Mouse (Mus musculus): ENCODE results near the gene Cdcp1.

Gene Cdcp1

DNA sequence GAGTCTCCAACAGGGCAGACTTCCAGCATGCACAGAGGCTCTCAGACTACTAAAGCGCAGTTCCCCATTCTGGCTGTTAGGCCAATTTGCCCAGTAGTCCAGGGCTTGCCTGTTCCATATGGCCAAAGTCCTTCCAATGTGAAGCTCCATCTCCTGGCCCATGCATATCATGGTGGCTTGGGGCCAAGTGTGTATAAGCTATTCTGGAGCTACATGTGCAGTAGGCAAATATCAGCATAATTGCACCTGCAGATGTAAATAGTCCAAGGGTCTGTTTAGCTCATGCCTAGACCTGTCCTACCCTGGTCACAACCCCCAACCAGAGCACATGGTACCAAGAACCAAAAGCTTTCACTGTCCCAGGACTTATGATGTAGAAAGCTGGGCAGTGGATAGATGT is 7.9 kb downstream of the Cdcp1 start:
- no peak for DNase-seq

DNA sequence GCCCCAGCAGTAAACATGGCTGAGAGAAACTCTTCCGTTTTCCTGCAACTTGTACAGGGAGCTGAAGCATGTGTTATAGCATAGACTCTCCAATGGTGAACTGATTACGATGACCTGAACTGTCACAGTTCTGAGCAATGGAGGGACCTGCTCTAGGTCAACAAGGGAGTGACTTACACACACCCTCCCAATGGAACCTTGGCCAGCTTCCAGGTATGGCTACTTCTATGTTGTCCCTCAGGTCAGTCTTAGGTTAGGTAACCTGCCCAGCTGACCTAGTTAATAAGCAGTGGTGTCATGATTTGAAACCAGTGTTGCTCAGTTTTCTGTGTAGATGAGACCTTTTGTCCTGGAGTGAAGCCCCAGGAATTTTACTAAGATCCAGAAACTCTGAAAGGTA is 8.9 kb downstream of the Cdcp1 start:
- DNase-seq = peak; percentile 60

- DNase-seq = peak; percentile 31
Measured at GRCm38 (mm10) chr9:123206526-123206925, 9.3 kb downstream of the Cdcp1 start.

GRCm38 (mm10) chr9:123200116-123200515 is 15.7 kb downstream of the Cdcp1 start:
- DNase-seq = no peak

GRCm38 (mm10) chr9:123188271-123188670 is 27.6 kb downstream of the Cdcp1 start:
- DNase-seq = no peak

DNA sequence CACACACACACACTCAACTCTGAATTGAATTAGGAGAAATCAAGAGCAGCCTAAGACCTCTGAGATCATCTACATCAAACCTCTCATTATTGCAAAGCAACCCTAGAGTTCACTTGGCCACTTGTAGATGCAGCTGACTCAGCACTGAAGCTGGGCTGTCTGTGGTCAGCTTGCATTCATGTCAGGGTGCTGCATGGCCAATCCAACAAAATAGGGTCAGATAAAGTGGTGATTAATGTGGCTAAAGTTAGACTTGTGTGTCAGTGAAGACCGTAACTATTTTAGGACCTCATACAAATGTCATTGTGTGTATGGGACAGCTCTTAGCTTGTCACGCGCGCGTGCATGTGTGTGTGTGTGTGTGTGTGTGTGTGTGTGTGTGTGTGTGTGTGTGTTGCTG is 28.2 kb downstream of the Cdcp1 start:
- no peak for DNase-seq

DNA sequence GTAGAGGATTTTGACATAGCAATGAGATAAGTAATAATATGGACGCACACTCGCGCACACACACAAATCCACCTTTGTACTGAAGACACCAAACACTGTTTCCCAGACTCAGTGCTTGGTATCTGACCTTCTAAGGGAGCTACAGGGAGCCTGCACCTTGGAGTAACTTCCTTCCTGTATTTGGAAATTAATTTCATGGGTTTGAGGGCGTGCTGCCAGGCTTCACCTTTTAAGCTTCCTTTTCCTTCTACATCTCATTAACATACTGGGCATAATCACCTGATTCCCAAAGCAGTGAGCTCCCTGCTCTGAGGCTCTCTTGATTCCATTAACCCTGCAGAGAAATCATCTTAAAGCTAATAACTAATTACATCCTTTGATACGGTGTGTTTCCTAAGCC is 29.7 kb downstream of the Cdcp1 start:
- no peak for DNase-seq

GRCm38 (mm10) chr9:123185546-123185945 is 30.3 kb downstream of the Cdcp1 start:
- no peak for DNase-seq

DNA sequence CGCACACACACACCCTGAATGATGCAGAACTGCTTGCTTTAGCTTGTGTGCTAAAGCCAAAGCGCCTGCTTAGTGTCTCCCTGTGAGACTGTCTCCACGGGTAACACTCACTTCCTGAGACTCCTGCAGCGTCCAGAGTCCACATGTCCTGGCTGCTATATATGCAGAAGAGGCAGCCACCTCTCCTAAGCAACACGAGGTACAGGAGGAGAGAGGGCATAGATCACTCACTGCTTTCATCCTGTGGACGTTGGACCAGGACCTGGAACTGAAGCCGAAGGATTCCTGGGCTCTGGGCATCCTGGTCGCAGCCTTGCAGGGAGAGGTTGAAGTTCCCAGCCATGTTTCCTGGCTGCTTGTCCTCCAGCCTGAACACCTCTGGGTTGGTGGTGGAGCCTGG is 32.6 kb downstream of the Cdcp1 start:
- peak; percentile 60 for DNase-seq

DNA sequence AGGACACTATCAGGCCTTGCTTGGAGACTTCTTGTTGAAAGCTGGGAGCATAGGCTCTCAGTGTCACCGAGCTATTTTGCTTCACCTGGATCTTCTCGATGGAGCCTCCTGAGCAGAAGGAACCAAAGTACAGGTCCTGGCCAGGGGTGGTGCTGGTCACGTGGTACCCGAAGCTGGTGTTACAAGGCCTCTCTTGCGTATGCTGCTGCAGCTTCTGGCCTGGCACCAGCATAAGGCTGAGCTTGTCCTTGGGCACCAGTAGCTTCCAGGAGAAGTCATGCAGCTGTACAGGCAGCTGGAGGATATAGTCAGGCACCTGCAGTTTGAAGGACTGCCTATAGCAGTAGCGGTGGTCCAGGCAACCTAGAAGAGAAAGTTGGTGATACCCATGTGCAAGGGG is 35.8 kb downstream of the Cdcp1 start:
- no peak for DNase-seq

DNA sequence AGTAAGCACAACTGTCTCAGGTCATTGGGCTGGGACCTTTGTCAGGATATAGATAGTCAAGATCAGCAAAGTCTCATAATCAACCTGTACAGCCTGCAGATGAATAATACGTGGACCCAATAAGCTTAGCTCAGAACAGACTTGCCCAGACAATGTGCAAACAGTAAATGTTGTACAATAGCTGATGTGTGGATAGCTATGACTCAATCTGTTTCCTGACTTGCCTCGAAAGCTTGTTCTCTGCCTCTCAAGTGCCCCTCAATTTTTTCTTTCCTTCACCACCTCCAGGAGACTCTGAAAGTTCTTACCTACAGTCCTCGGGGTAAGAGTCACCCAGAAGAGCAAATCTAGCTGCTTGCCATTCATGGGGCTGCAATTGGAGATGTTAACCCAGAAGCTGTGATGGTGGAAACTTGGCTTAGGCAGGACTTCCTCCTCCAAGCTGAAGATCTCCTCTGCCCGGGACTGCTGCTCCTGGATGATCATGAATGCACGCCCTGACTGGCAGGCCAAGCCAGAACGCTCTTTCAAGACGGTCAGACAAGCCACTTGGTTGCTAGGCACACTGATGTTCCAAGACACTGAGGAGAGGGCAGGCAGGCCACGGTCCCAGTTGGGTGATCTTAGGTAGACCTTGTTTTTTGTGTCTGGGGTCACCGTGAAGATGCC is 38.3 kb downstream of the Cdcp1 start:
- no peak for DNase-seq

GRCm38 (mm10) chr9:123174356-123174755 is 41.5 kb downstream of the Cdcp1 start:
- DNase-seq = no peak

DNA sequence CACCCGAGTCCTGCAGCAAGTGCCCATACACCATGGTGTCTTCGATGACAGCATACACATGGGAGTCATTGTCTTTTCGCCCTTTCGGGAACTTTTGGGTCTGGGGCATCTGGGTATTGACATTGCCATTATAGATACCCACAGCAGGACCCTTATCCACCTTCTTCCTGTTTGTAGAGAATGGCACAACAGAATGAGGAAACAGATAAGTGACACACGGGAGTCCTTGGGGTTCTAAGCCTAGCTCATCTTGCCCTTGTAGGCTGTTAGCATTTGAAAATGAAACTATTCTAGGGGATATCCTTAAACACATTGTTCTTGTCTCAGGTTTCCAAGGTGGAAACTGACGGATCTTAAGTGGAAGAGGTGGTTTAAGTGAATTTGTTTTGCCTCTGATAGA is 42.1 kb downstream of the Cdcp1 start:
- DNase-seq = no peak

- DNase-seq = no peak
Measured at GRCm38 (mm10) chr9:123165781-123166443, 49.9 kb downstream of the Cdcp1 start.

GRCm38 (mm10) chr9:123162985-123163694 is 52.7 kb downstream of the Cdcp1 start:
- no peak for DNase-seq

- DNase-seq = no peak
Measured at GRCm38 (mm10) chr9:123161792-123162191, 54.0 kb downstream of the Cdcp1 start.

- DNase-seq = peak; percentile 90
Measured at GRCm38 (mm10) chr9:123159330-123159729, 56.5 kb downstream of the Cdcp1 start.

DNA sequence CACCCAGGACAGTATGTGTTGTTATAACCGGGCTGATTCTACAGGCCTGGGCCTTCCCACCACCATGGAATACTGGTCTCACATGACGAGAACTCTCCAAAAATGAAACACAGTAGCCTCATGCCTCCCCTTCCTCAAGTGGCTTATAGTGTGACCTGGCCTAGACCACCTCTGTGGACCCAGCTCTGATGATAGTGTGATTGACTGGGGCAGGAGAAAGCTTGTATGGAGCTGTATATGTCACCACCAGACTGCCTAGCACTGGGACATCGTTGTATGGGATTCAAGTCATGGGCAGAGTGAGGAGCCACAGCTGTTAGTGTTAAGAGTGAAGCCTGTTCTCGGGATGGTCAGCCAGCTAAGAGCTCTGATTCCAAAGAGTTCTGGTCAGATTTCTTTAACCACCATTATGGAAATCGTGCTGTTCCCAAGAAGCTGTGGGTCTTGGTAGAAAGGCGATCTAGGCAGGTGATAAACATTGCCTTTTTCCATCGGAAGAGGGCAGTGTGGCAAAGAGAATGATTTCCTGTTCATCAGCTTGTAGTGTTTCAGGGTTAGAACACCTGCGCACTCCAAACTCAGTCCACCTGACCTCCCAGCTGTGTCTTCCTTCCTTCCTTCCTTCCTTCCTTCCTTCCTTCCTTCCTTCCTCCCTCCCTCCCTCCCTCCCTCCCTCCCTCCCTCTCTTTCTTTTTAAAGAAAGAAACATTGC is 57.6 kb downstream of the Cdcp1 start:
- DNase-seq = peak; percentile 50

DNA sequence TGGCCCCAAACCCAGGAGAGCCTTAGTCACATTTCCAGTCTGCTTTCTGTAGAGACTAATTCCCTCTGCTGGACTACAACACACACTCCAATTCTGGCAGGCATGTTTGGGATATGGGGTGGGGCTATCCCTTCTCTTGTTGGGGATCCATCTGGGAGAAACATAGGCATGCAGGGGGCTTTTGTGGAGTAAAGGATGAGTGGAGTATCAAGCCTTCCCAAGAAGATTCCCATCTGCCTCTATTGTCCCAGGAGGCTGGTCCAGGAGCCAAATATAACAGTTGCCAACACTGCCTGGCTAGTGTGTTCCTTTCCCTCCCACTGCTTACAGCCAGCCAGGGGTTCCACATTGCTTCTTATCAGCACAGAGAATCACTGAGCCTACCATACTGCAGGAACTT is 58.1 kb downstream of the Cdcp1 start:
- DNase-seq = no peak

- peak; percentile 81 for DNase-seq
Measured at GRCm38 (mm10) chr9:123156910-123157361, 58.9 kb downstream of the Cdcp1 start.

GRCm38 (mm10) chr9:123153121-123153520 is 62.7 kb downstream of the Cdcp1 start:
- no peak for DNase-seq

- DNase-seq = no peak
Measured at GRCm38 (mm10) chr9:123152026-123152425, 63.8 kb downstream of the Cdcp1 start.

DNA sequence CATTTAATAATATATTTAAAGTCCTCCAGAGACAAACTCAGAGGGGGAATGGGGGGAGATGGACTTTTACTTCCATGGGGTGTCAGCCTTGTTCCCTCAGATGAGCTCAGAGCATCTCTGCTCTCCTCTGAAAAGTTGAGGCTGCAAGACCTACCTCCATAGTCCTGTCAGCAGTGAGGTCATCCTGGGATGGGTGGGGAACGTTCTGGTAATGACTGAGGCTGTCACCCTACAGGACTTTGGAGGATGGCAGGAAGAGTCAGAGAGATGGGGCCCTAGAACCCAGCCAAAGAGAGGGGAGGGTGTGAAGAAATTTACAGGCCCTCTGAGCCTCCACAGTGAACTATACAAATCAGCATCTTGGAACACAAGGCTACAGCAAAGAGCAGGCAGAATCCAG is 64.3 kb downstream of the Cdcp1 start:
- no peak for DNase-seq

Measured in kidney, postnatal 10 days (tissue).